Mouse (Mus musculus): ENCODE results near the gene Srrm2.

The Srrm2 gene

DNA sequence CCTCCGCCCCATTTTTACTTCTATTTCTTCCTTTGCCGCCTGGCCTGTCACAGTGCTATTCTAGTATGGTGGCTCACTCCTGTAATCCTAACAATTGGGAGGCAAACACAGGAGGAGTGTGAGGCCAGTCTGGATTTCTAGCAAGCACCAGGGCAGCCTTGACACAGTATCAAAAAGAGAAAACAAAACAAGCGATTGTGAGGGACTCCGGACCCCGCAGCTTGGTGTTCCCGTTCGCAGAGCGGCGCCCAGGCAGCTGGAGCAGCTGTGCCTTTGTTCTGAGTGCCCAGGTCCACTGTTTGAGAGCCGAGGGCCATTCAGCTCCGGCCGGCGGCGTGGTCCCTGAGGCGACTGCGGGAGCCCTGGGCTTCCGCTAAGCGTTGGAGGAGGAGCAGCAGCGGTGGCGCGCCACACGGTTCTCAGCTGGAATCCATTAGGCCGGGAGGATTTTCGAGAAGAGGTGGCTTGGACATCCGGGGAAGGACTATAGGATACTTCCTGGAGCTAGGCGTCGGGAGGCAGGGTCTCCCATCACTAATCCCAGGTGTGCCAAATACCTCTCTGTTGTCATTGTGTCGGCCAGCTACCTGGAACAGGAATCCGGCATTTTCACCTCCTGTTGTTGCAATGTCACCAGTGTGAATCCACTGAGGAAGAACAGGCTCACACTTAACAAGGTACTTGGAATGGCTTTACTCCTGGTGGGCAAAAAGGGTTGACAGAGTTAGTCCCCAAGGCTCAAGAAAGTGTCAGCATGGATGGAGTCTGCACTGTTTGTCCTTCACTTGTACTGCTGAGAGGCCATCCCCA is at the start of gene Srrm2:
Gene Srrm2, plus strand, starts transcription at position 264 of the 810 bp plus-strand sequence.
- no peak for DNase-seq (ENCODE audit: extremely low spot score, low read depth, low spot score)

DNA sequence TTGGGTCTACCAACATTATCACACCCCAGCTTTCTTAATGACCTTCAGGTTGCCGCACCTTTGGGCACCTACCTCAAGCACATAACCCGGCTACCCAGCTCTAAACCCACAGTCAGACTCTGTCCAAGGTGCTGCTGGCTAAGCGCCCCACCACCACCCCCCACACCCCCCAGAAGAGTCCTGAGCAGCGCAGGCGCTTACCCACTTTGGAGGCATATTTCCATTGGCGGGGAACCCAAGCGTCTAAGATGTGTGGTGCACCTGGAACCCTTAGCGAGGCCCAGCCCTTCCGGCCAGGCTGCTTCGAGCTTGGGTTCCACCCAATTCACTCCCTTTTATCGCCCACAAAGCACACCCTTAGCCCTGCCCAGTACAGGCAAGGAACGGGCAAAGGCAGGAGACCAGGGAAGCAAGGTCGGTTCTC is 49.7 kb upstream of the Srrm2 start, which contains the start of gene Paqr4:
Gene Paqr4, minus strand, starts transcription at position 270 of the 424 bp plus-strand sequence.
- DNase-seq (ENCODE audit: extremely low spot score, low read depth, low spot score): no peak

GRCm38 (mm10) chr17:23741359-23742209 is 48.7 kb upstream of the Srrm2 start:
- no peak for DNase-seq (ENCODE audit: extremely low spot score, low read depth, low spot score)

DNA sequence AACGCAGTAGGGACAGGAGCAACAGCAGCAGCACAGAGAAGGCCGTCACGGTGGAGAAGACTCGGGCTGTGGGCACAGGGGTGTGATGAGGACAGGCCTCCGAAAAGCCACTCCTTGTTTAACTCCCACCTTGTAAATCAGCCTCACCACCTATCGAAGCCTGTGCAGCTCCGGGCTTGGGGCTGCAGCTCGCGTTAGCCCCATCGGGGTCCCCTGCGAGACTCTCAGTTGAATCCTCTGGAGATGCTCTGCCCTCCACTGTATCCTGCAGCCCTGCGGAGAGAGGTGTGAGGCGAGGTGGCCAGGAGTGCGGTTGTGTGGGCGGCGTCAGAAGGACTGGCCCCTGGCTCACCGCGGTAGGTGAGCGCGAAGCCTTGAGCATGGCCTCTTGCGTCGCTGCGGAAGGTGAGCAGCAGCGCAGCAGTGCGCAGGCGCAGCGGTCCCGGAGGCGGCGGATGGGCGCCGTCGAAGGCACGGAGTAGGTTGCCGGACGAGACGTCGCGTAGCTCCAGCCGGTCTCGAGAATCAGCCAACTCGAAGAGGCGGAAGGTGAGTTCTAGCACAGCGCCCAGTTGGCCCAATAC is 48.0 kb upstream of the Srrm2 start:
- no peak for DNase-seq (ENCODE audit: extremely low spot score, low read depth, low spot score)

DNA sequence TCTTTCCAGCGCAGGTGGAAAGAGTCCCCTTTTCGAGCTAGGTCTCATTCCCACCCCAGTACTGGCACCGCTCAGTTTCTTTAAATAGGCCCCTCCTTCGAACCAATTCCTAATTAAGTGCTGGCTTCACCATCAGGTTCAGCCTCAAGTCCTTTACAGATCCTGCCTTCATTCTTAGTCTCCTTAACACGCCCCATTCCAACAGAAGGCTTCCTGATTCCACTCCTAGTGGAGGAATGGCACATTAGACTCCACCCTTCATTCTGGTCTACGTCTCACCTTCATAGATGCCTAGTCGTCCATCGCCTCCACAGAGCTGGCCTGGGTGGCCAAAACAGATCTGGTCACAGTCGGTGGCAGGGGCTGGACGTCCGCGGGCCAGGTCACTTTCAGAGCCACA is 47.4 kb upstream of the Srrm2 start:
- DNase-seq (ENCODE audit: extremely low spot score, low read depth, low spot score): no peak

DNA sequence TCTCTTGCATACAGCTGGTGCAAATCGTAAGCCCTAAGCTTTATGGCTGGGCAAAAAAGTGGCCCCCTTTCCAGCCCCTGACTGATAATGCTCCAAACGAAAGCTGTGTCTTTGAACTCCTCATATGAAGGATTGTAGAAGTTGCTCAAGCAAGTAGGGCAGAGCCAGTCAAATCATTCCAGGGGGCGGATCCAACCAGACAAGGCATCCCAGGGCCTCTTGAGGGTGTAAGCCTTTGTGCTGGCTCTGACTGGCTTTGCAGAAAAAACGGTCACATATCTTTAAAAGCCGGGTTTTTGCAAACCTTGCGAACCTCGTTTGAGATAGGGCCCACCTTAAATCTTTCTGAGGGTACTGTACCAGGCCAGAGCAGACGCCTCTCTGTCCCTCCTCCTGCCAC is 46.3 kb upstream of the Srrm2 start:
- DNase-seq (ENCODE audit: extremely low spot score, low read depth, low spot score): no peak

GRCm38 (mm10) chr17:23744651-23745050 is 45.7 kb upstream of the Srrm2 start:
- DNase-seq (ENCODE audit: extremely low spot score, low read depth, low spot score): no peak

DNA sequence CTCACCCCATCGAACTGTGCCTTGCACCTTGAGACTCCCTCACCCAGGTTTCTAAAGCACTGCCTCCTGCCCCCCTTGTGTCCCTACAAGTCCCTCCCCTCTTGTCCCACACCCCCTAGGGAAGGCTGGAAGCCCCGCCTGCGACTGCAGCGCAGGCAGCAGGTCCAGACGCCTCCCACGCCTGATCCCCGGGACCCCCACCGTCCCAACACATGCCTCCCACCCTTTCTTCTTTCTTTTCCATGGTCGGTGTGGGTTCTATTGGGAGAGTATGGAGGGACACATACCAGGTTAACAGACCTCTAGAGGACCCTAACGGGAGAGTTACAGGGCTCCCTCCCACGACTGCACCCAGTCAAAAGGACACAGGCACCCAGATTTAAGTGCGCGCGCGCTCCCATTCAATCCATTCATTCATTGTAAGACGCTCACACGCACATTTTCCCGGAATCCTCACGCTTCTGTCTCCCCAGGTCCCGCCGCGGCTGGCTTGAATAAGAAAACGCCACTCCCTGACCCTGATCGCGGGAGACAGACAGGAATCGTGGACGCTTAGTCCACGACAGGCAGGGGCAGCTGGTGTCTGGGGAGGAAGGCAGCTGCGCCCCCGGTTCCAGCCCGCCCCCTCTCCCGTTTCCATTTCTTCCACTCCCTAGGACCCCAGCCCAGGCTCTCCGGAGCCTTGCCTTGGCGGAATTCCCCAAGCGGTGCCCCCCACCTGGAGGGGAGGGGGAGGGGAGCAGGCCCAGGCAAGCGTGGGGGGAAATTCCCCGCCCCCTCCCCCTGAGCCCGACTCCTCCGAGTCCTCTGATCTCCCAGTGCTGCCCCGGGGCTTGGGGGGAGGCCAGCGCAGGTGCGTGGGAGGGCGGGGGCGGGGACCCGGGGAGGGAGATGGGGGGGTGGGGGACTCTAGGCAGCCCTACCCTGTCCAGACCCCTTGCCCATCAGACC is 44.8 kb upstream of the Srrm2 start, which contains the start of gene Kremen2:
Gene Kremen2, minus strand, starts transcription at position 533 of the 951 bp plus-strand sequence.
- DNase-seq (ENCODE audit: extremely low spot score, low read depth, low spot score): no peak

GRCm38 (mm10) chr17:23746311-23746710 is 44.0 kb upstream of the Srrm2 start:
- DNase-seq (ENCODE audit: extremely low spot score, low read depth, low spot score): no peak

- DNase-seq (ENCODE audit: extremely low spot score, low read depth, low spot score): no peak
Measured at GRCm38 (mm10) chr17:23746767-23747166, 43.6 kb upstream of the Srrm2 start.

DNA sequence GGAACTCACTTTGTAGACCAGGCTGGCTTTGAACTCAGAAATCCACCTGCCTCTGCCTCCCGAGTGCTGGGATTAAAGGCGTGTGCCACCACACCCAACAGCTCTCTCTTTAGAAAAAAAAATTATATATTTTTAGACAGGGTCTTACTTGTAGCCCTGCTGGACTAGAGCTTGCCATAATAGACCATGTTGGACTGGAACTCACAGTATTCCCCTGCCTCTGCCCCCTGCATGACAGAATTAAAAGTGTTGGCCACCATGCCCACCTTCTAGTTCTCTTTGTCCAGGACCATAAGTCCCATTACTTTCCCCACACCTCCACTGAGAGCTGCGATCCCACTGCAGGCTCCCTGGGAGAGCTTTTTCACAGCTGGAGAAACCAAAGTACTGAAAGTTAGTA is 42.9 kb upstream of the Srrm2 start:
- no peak for DNase-seq (ENCODE audit: extremely low spot score, low read depth, low spot score)

DNA sequence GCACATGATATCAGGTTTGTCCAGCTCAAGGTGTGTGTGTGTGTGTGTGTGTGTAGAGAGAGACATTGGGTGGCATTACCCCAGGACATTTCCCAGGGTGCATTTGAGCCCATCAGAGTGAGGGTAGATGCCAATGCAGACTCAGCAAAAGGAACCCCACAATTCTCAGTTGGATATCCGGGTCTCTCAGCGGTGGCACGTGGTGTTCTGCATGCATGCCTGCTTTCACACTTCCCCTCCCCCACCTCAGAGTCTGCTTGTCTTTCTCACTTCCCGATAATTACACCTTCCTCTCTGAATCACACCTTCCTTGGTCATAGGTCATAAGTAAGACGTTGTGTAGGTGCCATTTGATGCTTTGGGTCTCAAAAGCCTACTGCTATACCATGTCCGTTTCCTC is 42.3 kb upstream of the Srrm2 start:
- no peak for DNase-seq (ENCODE audit: extremely low spot score, low read depth, low spot score)

DNA sequence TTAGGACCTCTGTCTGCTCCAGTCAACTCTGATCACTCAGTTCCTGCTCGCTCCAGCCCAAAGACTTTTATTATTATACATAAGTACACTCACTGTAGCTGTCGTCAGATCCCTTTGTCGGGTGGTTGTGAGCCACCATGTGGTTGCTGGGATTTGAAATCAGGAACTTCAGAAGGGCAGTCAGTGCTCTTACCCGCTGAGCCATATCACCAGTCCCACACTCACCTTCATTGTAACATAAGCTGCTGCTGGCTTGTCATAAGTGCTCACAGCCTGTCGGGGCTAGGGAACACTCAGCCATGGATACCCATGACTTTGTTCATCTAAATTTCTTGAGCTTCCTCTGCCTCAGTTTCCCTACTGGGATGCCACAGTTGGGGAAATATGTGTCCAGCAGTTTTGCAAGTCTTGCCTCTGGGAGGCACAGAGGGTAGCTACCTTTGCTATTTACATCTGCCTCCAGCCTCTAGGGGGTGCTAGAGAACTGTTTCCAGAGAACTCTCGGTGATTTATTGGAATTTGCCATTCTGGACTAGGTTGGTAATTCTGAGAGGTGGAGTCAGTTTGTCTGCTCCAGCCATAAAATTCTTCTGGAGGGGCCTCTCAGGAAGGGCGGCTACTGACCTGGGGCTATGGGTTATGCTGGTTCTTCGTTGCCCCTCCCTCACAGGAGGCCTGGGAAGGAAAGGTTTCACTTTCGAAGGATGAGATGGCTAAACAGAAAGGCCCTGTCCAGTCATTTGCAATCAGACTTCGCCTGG is 41.5 kb upstream of the Srrm2 start:
- DNase-seq (ENCODE audit: extremely low spot score, low read depth, low spot score): peak; percentile 85

DNA sequence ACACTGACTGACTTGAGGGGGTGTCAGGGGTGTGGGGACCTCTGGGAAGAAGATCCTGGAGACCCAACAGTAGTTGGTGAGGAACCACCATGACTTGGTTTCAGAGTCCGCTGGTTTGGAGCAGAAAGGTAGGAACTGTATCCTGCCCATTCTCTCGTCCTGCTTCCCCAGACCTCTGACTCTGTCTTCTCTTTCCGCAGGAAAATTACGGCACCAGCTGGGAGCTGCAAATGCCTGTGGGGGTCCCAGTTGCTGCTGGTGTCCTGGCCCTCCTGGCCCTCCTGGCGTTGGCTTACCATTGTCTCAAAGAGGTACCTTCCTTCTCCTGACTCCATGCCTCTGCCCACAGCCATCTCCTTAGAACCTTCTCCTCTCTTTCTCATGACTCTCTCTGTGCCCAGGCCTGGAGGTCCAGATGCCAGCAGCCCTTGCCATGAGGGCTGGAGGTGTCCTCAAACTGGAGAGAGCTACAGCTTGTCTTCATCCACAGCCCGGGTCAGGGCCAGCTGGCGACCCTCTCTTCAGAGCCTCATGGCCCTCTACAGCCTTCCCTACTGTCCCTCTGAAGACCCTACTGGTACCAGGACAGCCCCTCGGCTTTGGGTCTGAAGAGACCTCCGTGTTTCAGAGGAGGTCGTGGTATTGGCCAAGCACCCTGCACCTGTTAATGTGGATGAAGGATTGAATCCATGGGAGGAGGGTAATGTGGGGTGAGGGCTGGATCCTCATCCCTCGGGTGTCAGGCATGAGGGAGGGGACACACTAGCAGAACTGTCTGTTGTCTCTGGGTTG is 40.7 kb upstream of the Srrm2 start:
- no peak for DNase-seq (ENCODE audit: extremely low spot score, low read depth, low spot score)

GRCm38 (mm10) chr17:23755689-23756088 is 34.6 kb upstream of the Srrm2 start:
- DNase-seq (ENCODE audit: extremely low spot score, low read depth, low spot score): no peak

GRCm38 (mm10) chr17:23757581-23757980 is 32.8 kb upstream of the Srrm2 start:
- DNase-seq (ENCODE audit: extremely low spot score, low read depth, low spot score): no peak

GRCm38 (mm10) chr17:23758801-23759200 is 31.5 kb upstream of the Srrm2 start:
- no peak for DNase-seq (ENCODE audit: extremely low spot score, low read depth, low spot score)

DNA sequence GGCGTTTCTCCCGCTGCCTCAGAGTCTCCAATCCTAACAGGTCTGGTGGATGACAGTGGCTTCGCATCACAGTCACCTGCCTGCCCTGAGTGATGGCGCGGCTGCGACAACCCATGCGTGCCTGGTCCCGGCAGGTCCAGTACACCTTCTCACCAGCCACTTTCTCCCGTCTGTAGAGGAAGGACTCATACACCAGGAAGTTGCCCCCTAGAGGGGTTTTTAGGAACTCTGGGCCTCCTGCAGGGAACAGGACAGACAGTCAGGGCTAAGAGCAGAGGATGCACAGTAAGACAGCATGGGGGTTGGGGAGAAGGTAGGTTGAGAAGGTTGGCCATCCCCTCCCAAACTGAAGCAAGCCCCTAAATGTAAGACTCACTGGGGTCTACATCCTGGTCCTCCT is 30.1 kb upstream of the Srrm2 start:
- no peak for DNase-seq (ENCODE audit: extremely low spot score, low read depth, low spot score)

DNA sequence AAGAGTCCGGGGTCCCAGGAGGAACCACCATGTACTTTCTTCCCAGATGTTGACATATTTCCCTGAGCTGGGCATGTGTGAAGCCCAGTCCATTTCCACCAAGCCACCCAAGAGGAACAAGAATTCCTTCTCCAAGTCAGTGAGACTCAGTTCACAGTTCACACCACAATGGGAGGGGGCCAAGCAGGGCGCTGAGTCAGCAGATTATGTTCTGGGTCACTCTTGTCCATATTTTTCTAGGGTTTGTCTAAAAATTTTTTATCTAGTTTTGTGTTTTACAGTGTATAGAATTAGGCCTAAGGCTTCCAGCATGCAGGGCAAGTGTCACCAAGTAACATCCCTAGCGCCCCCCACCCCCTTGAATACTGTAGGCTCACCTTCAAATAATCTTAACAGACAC is 29.2 kb upstream of the Srrm2 start:
- DNase-seq (ENCODE audit: extremely low spot score, low read depth, low spot score): no peak

All from hindlimb bud, embryonic 11.5 days (tissue).